Mouse (Mus musculus): ENCODE data around the gene Ikzf3. TPM values are rescaled to one million over a fixed set of nuclear protein-coding genes. Genes with fewer than 3 reads are reported as not detected.
A peak's percentile ranks its signal among the peaks of the same experiment; 100 is the strongest.

The Ikzf3 gene
- total and polyA plus RNA-seq, 2 experiments = 0.37 to 1.1 TPM

GRCm38 (mm10) chr11:98581286-98582029 is 35.6 kb upstream of the Ikzf3 start:
- H3K4me3 ChIP-seq (ENCODE audit: insufficient read depth, low read depth, low read length) = no peak overlapping the region
- H3K4me1 ChIP-seq (ENCODE audit: control insufficient read depth, insufficient read depth, low read length) = peaks cover 38% of the 10 kb centered on the region
- no peak for DNase-seq (ENCODE audit: extremely low read depth, low read depth, low spot score)
- TF ChIP-seq CTCF (IDR thresholded peaks at IDR 0.05; ENCODE audit: low read depth, low read length) (no peak), POLR2A (IDR thresholded peaks at IDR 0.05; ENCODE audit: extremely low read depth, insufficient read depth, low read length) (no peak)
- H3K79me2 ChIP-seq (ENCODE audit: control insufficient read depth, insufficient read depth, low read length) = peaks cover 16% of the 10 kb centered on the region
- no peak overlapping the region for H3K9ac ChIP-seq (ENCODE audit: low read depth, low read length)
- H3K36me3 ChIP-seq (ENCODE audit: control insufficient read depth, insufficient read depth, low read length) = peaks cover 11% of the 10 kb centered on the region; the same call in 1 of the 2 replicates
- WGBS = 71% methylated on average over 17 of the region's 17 CpGs
- no peaks in the 10 kb centered on the region for H3K27me3 ChIP-seq (ENCODE audit: control insufficient read depth, insufficient read depth, low read length)
- no peak overlapping the region for H3K27ac ChIP-seq (replicated peaks; ENCODE audit: insufficient read depth, low read depth, low read length)

- DNase-seq (ENCODE audit: extremely low read depth, low read depth, low spot score) = peak; percentile 85
- TF ChIP-seq CTCF (IDR thresholded peaks at IDR 0.05; ENCODE audit: low read depth, low read length) = no peak
- TF ChIP-seq POLR2A (IDR thresholded peaks at IDR 0.05; ENCODE audit: extremely low read depth, insufficient read depth, low read length) = no peak
- peak overlapping the region; percentile 42 for H3K27ac ChIP-seq (replicated peaks; ENCODE audit: insufficient read depth, low read depth, low read length)
- peaks cover 38% of the 10 kb centered on the region for H3K4me1 ChIP-seq (ENCODE audit: control insufficient read depth, insufficient read depth, low read length)
- peaks cover 11% of the 10 kb centered on the region; the same call in 1 of the 2 replicates for H3K36me3 ChIP-seq (ENCODE audit: control insufficient read depth, insufficient read depth, low read length)
- no peak overlapping the region; the same call in 1 of the 2 replicates for H3K9ac ChIP-seq (ENCODE audit: low read depth, low read length)
- peaks cover 14% of the 10 kb centered on the region for H3K79me2 ChIP-seq (ENCODE audit: control insufficient read depth, insufficient read depth, low read length)
- WGBS = 26% methylated on average over 16 of the region's 16 CpGs
- H3K4me3 ChIP-seq (ENCODE audit: insufficient read depth, low read depth, low read length) = no peak overlapping the region
- H3K27me3 ChIP-seq (ENCODE audit: control insufficient read depth, insufficient read depth, low read length) = no peaks in the 10 kb centered on the region
Measured at GRCm38 (mm10) chr11:98580301-98581121, 34.7 kb upstream of the Ikzf3 start.

GRCm38 (mm10) chr11:98577776-98578175 is 31.9 kb upstream of the Ikzf3 start:
- Histone ChIP-seq H3K27me3 (ENCODE audit: control insufficient read depth, insufficient read depth, low read length) (no peaks in the 10 kb centered on the region), H3K4me1 (ENCODE audit: control insufficient read depth, insufficient read depth, low read length) (peaks cover 20% of the 10 kb centered on the region), H3K27ac (replicated peaks; ENCODE audit: insufficient read depth, low read depth, low read length) (no peak overlapping the region), H3K4me3 (ENCODE audit: insufficient read depth, low read depth, low read length) (no peak overlapping the region), H3K79me2 (ENCODE audit: control insufficient read depth, insufficient read depth, low read length) (no peaks in the 10 kb centered on the region), H3K9ac (ENCODE audit: low read depth, low read length) (no peak overlapping the region), H3K36me3 (ENCODE audit: control insufficient read depth, insufficient read depth, low read length) (peaks cover 4% of the 10 kb centered on the region; the same call in 1 of the 2 replicates)
- TF ChIP-seq POLR2A (IDR thresholded peaks at IDR 0.05; ENCODE audit: extremely low read depth, insufficient read depth, low read length) (no peak), CTCF (IDR thresholded peaks at IDR 0.05; ENCODE audit: low read depth, low read length) (no peak)
- DNase-seq (ENCODE audit: extremely low read depth, low read depth, low spot score) = peak; percentile 81
- 14% methylated on average over 5 of the region's 5 CpGs for WGBS

GRCm38 (mm10) chr11:98569461-98569860 is 23.6 kb upstream of the Ikzf3 start:
- Histone ChIP-seq H3K4me3 (ENCODE audit: insufficient read depth, low read depth, low read length) (no peak overlapping the region), H3K9ac (ENCODE audit: low read depth, low read length) (no peak overlapping the region), H3K36me3 (ENCODE audit: control insufficient read depth, insufficient read depth, low read length) (no peaks in the 10 kb centered on the region), H3K4me1 (ENCODE audit: control insufficient read depth, insufficient read depth, low read length) (peaks cover 1% of the 10 kb centered on the region), H3K27ac (replicated peaks; ENCODE audit: insufficient read depth, low read depth, low read length) (no peak overlapping the region), H3K27me3 (ENCODE audit: control insufficient read depth, insufficient read depth, low read length) (no peaks in the 10 kb centered on the region), H3K79me2 (ENCODE audit: control insufficient read depth, insufficient read depth, low read length) (no peaks in the 10 kb centered on the region)
- DNase-seq (ENCODE audit: extremely low read depth, low read depth, low spot score) = no peak
- no peak for TF ChIP-seq CTCF (IDR thresholded peaks at IDR 0.05; ENCODE audit: low read depth, low read length)
- TF ChIP-seq POLR2A (IDR thresholded peaks at IDR 0.05; ENCODE audit: extremely low read depth, insufficient read depth, low read length) = no peak
- WGBS = 87% methylated on average over 6 of the region's 6 CpGs

- Histone ChIP-seq H3K4me3 (ENCODE audit: insufficient read depth, low read depth, low read length) (no peak overlapping the region), H3K27ac (replicated peaks; ENCODE audit: insufficient read depth, low read depth, low read length) (no peak overlapping the region), H3K27me3 (ENCODE audit: control insufficient read depth, insufficient read depth, low read length) (no peaks in the 10 kb centered on the region), H3K4me1 (ENCODE audit: control insufficient read depth, insufficient read depth, low read length) (peaks cover 8% of the 10 kb centered on the region), H3K79me2 (ENCODE audit: control insufficient read depth, insufficient read depth, low read length) (no peaks in the 10 kb centered on the region), H3K9ac (ENCODE audit: low read depth, low read length) (no peak overlapping the region), H3K36me3 (ENCODE audit: control insufficient read depth, insufficient read depth, low read length) (no peaks in the 10 kb centered on the region)
- TF ChIP-seq POLR2A (IDR thresholded peaks at IDR 0.05; ENCODE audit: extremely low read depth, insufficient read depth, low read length) (no peak), CTCF (IDR thresholded peaks at IDR 0.05; ENCODE audit: low read depth, low read length) (peak; percentile 50)
- 87% methylated on average over 8 of the region's 8 CpGs for WGBS
- no peak for DNase-seq (ENCODE audit: extremely low read depth, low read depth, low spot score)
Measured at GRCm38 (mm10) chr11:98568326-98568725, 22.5 kb upstream of the Ikzf3 start.
